Mouse (Mus musculus) duodenum, adult 2 months (tissue): ENCODE measurements around the gene Gm2026. TPM values are rescaled to one million over a fixed set of nuclear protein-coding genes. Genes with fewer than 3 reads are reported as not detected.

Source experiments
- polyA plus RNA-seq: library from polyadenylated mRNA; depleted of rRNA; stranded (reverse); fragments of >200 nt; gene quantifications from 2 replicates; pipeline ENCODE4 v1.2.3, GENCODE M21; 2012; ENCODE audit warnings: low replicate concordance; rRNA removed

Gene Gm2026
- polyA plus RNA-seq: not detected in 2 replicates

DNA sequence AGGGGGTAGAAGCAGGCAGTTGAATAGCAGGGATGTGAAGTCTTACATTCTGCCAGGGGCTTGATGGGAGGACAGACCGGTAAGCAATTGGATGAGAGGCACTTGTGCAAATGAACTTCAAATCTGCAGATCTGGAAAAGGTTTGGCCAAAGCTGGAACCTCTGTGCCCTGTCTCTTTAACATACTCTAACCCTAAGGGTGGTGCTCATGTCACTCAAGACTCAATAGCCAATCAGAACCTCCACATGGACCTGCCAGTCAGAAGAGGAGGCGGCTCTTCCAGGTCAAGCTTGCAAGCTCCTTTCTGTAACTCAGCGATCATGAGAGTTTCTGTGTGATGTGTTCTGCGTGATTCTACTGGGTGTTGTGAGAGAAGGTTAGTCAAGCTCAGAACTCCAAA, at the start of gene Gm2026:
Gm2026 (plus strand) TSS at position 301 of the 400 bp plus-strand sequence.

DNA sequence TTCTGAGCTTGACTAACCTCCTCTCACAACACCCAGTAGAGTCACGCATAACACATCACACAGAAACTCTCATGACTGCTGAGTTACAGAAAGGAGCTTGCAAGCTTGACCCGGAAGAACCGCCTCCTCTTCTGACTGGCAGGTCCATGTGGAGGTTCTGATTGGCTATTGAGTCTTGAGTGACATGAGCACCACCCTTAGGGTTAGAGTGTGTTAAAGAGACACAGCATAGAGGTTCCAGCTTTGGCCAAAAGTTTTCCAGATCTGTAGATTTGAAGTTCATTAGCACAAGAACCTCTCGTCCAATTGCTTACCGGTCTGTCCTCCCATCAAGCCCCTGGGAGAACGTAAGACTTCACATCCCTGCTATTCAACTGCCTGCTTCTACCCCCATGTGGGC, 34.1 kb upstream of the Gm2026 start, which contains the start of gene Zfp966:
Zfp966 (minus strand) TSS at position 101 of the 400 bp plus-strand sequence.

Other genes with a start within 250 kb of the Gm2026 start
- not detected in 2 replicates for gene Gm2007, start 223.8 kb upstream of the Gm2026 start, polyA plus RNA-seq
- not detected in 2 replicates for gene Gm14288, start 164.2 kb upstream of the Gm2026 start, polyA plus RNA-seq
- 0.37 TPM in 1 of 2 replicates, not detected in the other for gene Gm6710, start 96.1 kb upstream of the Gm2026 start, polyA plus RNA-seq
- gene Zfp966, start 34.2 kb upstream of the Gm2026 start, polyA plus RNA-seq: not detected in 2 replicates
- gene Gm2004, start 184.5 kb downstream of the Gm2026 start, polyA plus RNA-seq: not detected in 2 replicates